Mouse (Mus musculus): ENCODE results near the gene Nrp1. TPM values are rescaled to one million over a fixed set of nuclear protein-coding genes. Genes with fewer than 3 reads are reported as not detected.
A peak's percentile ranks its signal among the peaks of the same experiment; 100 is the strongest.

Nrp1 gene
- polyA plus RNA-seq, 1 experiment from 2014 or later, result 140 TPM

MicroRNAs within 50 kb of the gene (microRNA counts, 519-probe panel; counts per million panel counts)
- microRNA mmu-miR-1903, result 1,979 counts per million, percentile 15 among the panel's probes with 10 or more counts

Small RNA genes lying within 50 kb of the gene (microRNA-seq; reads per million reads assigned to microRNA genes)
- gene Mir1903, result 0.59 reads per million
